Mouse (Mus musculus) spleen, adult 2 months (tissue): ENCODE data around the gene Bcor.

Experiments
- CTCF ChIP-seq: fragments of 200-500 bp; IDR thresholded peaks from 2 replicates; pipeline ENCODE4 v1.5.1; 2011; ENCODE audit warnings: mild to moderate bottlenecking, inconsistent platforms; ENCODE audit not compliant: insufficient read depth, insufficient read length, insufficient replicate concordance; ENCODE audit errors: extremely low read depth
- POLR2A ChIP-seq: fragments of 200-500 bp; IDR thresholded peaks from 2 replicates; pipeline ENCODE4 v1.6.1; 2011; ENCODE audit warnings: low read depth, low read length, inconsistent platforms

- TF ChIP-seq POLR2A, result no peak
- no peak for TF ChIP-seq CTCF
Measured at GRCm38 (mm10) chrX:12105358-12105757, 54.8 kb downstream of the Bcor start.
